Mouse (Mus musculus): Measurements from ENCODE around the gene Mvb12b.

DNA sequence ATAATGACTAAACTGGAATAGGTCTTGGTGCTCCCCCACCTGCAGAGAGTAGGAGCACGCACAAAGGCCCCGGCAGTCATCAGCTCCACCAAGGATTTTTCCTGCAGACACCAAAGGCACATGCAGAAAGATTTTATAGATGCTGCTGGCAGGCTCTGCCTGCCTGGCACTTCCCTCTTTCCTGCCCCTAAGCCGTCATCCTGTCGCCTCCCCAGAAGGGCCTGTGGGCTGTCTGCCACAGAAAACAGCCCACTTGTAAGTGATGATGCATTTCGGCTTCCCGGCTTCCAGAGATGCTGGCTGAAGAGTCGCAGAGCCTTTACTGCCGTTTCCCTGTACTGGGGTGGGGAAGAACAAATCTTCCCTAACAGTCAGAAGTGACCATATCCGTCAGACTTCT lies 93.3 kb downstream of the Mvb12b start:
- TF ChIP-seq GATA1 (IDR thresholded peaks at IDR 0.05; ENCODE audit: borderline replicate concordance, low read length): no peak
- TF ChIP-seq FLI1 (IDR thresholded peaks at IDR 0.05; ENCODE audit: low read length): no peak

All from megakaryocyte, embryonic 14.5 days (primary cell).